Mouse (Mus musculus) heart, postnatal 36 days (tissue): ENCODE data around the gene Rtn4ip1. TPM values are rescaled to one million over a fixed set of nuclear protein-coding genes. Genes with fewer than 3 reads are reported as not detected.
"Not testable (repeated sequence)": the region's sequence is repeated elsewhere in the genome, so short reads cannot be mapped to it uniquely, and the experiment has no call there.

ENCODE experiments used
- DNase-seq, 2 experiments: peaks; one replicate each; pipeline ENCODE4 v3.0.0; 2021 to 2022
- intact Hi-C: fragments of 180-260 bp; cut with DNase I; formaldehyde crosslinking; loops from one replicate; pipeline ENCODE4 v1.15.1; 2025
- total RNA-seq, 2 experiments: library from RNA; stranded (reverse); gene quantifications; 2 replicates each; pipeline ENCODE4 v1.2.3; 2021

Rtn4ip1 gene
- total RNA-seq, 2 experiments from 2014 or later, result 58.5 to 65.3 TPM

DNA sequence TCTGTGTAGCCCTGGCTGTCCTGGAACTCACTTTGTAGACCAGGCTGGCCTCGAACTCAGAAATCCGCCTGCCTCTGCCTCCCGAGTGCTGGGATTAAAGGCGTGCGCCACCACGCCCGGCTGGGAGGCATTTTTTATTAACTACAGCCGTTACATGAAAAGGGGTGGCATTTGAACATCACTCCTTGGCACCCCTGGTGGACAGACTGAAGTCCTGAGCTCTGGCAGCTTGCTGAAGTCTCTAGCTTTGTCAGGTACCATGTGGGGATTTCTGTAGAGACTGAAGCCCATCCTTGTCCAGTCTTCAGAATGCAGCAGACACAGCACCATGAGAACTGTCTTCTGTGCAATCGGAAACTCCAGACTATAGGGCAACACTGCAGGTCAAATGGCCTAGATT, 24.2 kb downstream of the Rtn4ip1 start:
- intact Hi-C loops, result not testable (repeated sequence)

DNA sequence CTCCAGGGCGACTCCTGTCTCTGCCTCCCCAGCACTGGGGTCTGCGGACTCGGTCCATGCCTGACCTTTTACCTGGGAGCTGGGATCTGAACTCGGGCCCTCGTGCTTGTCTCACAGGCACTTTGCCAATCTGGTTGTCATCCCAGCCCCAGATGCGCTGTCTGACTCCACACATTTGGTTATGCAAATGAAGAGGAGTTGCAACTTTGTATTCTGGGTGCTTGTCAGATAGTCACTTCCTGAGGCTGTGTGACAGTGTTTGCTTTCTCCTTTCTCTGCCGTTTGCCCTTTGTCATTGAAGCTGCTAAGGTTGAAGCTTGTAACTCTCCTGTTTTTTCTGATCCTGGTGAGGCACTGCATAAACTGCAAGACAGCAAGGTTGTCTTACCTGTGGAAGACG, 26.1 kb downstream of the Rtn4ip1 start:
- intact Hi-C loops, result no loop called here
- DNase-seq, result no peak

More for the DNA sequence above, 24.2 kb downstream of the Rtn4ip1 start:
- not testable (repeated sequence) for DNase-seq

DNA sequence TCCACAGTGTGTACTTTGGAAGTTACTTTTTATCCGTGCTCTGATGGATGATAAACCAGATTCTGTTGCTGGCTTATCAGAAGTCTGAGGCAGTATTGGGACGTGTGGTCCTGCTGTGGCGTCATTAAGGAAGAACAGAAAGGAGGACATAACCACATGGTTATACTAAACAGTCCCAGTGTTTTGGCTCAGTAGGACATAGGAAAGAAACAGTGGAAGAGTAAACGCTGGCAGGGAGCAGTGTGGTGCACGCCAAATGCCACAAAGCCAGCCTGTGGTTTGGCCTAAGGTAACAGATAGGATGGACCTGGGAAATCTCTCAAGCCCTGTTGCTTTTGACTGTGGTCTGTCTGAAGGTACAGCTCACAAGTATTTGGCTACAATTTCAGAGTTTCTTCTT, 27.0 kb downstream of the Rtn4ip1 start:
- intact Hi-C loops, result no loop called here
- DNase-seq, result no peak

DNA sequence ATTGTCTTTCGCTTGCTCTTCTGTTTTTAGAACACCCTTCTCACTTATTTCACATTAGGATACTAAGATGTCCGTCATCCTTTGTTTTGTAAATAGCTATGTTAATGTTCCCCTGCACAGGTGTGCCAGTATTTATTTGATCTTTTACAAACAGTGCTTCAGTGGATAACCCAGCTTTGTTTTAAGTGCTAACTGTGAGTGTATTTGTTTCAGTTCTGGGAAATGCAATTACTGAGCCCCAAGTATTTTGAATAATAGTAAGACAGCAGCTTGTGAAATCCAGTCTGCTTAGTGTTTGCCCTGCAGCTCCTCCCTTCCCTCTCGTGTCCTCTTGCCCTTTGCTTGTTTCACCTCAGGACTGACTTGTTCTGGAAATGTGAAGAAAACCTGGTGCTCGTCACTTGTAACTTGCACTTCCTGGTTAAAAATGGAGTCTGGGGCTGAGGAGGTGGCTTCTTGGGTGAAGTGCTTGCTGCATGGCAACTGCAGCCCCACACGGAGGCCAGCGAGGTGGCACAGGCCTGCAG, 37.6 kb downstream of the Rtn4ip1 start:
- intact Hi-C loops, result no loop called here
- DNase-seq, result no peak

DNA sequence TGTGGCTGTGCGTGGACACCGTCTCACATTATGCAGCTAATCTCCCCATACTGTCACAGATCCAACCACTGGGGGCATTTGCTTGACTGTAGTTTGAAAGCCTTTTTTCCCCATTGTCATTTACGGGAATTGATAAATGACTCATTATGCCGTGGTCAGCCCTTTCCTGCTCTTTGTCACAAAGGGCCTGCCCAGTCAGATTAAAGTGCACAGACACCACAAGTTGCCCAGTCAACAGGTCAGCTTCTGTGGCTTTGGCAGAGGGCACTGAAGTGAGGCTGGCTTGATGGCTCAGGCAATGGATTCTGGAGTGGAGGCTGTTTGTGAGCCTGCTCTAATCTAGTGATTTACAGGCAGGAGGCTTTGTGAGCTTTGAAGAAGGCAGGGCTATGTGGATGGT, 42.1 kb downstream of the Rtn4ip1 start:
- intact Hi-C loops, result no loop called here
- no peak for DNase-seq

DNA sequence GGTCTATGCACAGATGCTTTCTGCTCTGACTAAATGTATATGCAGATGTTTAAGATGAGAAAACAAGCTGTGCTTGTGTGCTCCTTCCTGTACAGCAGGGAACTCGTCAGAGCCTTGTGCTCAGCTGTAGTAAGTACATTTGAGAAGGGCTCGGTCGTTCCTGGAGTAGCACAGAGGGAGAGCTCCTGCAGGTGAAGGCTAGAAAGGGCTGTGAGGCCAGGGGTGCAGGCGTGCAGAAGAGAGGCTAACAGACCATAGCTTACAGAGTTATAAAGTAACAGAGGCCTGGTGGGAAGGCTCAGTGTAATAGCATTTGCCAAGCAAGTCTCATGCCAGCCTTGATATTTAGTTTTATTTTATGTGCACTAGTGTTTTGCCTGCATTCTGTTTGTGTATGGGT, 43.8 kb downstream of the Rtn4ip1 start:
- no peak for DNase-seq
- intact Hi-C loops, result no loop called here

DNA sequence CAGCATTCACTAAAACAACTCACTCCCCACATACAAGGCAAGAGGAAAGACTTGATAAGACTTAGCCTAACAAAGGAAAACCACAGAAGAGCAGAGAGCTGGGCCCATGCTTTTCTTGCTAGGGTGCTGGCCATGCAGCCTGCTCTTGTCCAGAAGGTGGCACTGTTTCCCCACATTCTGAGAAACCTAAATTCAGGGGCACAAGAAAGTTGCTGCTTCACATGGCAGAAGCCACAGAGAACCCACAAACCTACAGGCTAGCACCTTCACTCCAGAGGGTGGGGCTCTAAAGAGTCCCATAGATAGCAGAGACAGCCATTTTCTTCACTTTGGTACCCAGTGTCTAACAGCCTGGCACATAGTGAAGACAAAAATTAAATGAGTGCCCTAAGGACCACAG, 52.3 kb downstream of the Rtn4ip1 start:
- intact Hi-C loops, result loop anchor here (1.0 to 5.0 kb wide), 6 partner anchors 49 to 1093 kb away; no protein-coding TSS in a partner anchor
- DNase-seq, result peak; percentile 49 to 61

DNA sequence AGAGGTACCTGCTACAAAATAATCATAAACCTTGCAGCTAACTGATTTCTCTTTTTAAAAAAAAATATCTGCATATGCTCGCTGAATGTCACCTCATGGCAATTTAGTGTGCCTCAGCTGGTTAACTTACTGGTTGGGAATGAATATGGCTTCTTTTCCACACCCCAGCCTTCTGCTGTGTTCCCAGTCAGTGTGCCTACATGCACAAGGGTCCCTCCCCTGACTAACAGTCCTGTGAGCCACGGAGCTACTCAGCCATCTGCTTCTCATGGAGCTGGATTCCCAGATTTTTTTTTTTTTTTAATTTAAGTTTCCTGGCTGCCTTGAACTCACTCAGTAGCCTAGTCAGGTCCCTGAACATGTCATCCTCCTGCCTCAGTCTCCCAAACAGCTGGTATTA, 63.3 kb downstream of the Rtn4ip1 start:
- intact Hi-C loops, result no loop called here
- no peak for DNase-seq

DNA sequence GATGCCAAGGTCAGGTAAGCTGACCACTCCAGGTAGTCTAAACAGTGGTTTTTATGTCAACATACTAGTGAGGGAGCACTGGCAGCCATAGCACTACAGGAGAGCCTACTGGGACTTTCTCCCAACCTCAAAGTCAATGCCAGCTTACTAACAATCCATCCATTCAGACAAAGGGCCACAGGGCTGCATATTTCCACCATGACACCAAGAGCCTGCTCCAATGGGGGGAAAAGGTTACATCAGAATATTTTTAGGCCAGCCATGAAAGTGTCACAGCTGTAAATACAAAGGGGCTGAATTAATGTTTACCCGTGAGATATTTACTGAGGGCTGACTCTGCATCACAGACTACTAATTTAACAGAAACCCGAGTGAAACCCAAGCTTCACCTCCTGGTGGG, 71.6 kb downstream of the Rtn4ip1 start:
- intact Hi-C loops, result no loop called here
- DNase-seq, result no peak

DNA sequence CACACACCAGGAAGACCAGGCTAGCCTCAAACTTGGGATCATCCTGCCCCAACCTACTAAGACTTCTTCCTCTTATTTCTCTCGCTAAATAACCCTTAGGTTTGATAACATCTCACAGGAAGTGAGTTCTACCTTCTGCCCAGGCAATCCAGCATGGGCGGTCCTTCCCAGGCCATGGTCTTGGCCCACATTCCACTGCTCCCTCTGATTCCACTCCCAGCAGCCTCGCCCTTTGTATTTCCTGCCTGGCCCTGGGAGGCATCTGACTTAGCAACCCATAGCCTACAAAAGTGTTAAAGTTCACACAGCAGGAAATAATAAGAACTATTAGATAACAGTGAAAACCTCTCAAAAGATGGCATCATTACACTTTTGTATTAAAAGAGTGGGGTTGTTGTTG, 75.7 kb downstream of the Rtn4ip1 start:
- DNase-seq, result peak; percentile 19 to 31
- intact Hi-C loops, result no loop called here

DNA sequence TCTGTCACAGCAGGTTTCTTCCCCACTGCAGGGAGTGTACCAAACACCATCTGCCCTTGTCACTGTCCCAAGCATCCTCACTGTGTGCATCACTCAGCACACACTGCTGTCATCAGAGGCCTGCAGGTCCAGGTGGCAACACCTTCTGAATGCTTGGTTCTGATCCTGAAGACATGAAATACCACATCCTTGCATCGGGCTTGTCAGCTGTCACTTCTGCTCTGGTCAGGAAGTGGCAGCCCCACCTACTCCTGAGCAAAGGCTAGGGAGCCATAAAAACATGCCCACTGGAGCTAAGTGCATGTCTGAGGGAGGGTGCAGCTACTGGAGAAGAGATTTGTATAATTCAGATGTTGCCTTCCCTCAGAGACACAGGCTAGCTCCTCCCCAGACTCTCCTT, 78.5 kb downstream of the Rtn4ip1 start:
- no peak for DNase-seq
- intact Hi-C loops, result no loop called here

DNA sequence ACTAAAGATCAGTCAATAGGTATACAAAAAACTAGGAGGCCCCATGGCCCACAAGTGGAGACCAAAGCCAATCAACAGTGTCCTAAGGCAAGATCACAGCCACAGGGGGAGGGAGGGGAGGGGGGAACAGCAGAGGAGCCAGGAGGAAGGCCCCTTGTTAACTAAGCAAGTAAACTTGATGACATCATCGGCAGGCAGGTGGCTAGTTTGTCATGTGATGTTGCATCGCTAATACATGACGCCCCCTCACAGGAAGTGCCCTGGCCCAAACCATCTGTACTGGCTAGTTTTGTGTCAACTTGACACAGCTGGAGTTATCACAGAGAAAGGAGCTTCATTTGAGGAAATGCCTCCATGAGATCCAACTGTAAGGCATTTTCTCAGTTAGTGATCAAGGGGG, 79.1 kb downstream of the Rtn4ip1 start:
- intact Hi-C loops, DNase-seq: not testable (repeated sequence)

DNA sequence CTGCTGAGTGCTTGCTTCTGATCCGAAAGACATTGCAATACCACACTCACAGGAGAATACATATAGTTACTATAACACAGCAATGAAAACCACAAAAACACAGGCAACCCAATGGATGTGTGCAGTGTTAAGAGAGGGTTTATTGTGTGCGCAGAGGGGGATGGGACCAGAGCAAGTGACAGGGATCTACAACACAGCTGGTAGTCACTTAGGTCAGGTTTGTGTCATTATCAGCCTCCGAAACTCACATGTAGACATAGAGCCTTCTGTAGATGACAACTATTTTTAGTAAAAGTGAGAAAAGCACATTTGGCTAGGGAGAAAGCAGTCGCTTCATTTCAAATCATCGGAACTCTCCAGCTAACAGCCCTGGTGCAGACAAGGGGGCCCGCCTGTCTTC, 80.9 kb downstream of the Rtn4ip1 start:
- DNase-seq, result no peak
- intact Hi-C loops, result no loop called here

DNA sequence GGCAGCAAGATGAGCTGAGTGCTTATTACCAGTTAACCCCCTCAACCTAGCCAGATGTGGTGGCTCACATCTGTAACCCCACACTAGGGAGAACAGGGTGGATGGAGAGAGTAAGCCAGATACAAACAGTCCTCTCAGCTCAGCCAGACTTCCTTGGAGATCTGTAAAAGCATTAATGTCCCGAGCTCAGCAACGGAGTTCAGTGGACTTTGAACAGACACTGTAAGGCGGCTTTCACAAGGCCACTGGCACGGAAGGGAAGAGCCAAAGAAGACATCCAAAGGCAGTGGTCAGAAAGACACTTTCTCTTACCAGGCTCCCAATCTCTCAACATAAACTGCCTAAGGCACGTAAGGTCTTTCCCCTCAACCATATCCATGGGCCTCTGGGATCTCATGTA, 81.6 kb downstream of the Rtn4ip1 start:
- no peak for DNase-seq
- intact Hi-C loops, result no loop called here

DNA sequence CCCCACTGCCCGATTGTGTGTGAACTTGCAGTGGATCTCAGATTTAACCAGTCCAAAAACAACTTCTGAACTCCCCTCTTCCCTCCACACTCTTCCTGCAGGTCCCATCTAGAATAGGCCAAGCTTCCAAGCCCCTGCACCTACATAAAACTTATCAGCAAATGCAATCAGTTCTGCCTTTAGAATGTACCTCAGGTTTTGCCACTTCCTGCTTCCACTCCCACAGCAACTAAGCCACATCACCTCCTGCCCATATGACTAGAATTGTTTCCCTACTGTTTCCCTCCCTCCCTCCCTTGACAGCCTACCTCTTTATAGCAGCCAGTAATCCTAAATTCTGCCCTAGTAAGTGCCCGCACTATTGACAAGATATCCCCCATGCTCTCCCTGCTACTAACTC, 82.3 kb downstream of the Rtn4ip1 start:
- intact Hi-C loops, result no loop called here
- DNase-seq, result no peak

DNA sequence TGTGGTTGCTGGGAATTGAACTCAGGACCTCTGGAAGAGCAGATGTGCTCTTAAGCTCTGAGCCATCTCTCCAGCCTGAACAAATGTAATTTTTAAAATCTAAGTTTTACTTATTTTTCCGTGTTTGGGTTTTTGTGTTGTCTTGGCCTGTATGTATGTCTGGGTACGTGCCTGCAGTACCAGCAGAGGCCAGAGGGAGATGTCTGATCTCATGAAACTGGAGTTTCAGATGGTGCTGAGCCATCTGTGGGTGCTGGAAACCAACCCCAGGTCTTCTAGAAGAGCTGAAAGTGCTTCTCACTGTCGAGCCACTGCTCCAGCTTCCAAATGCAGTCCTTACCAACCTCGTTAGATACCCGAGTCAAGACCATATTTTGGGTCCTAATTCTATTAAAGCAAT, 89.7 kb downstream of the Rtn4ip1 start:
- DNase-seq, result no peak
- intact Hi-C loops, result no loop called here

DNA sequence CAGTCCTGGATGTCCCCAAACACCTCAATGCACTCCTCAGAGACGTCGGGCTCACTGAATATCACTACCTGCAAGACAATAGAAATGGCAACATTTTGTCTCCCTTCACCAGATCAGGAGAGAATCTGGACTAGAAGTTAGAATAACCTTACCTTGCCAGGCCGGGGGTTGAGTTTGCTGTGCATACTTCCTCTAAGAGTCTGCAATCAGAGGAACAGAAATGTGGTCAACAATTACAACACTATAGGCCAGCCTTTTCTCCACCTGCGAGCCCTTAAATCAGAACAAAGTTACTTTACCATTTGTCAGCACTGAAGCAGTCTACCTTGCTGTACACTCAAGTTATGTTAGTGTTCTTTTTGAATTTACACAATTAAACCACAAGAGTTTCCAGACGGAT, 90.9 kb downstream of the Rtn4ip1 start:
- intact Hi-C loops, result no loop called here
- DNase-seq, result no peak

DNA sequence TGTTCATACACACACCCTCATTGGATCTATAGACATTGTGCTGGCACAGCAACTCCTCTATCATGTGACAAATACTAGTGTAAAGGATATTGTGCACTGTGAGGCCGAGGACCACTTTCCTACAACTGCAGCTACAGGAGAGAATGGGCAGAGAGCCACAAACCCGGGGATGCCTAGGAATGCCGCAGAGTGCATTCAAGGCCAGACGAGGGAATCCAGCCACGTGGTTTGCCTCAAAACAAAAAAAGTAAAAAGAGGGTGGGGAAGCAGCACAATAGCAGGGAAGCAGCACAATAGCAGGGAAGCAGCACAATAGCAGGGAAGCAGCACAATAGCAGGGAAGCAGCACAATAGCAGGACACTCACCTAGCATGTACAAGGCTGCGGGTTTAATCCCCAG, 91.6 kb downstream of the Rtn4ip1 start:
- intact Hi-C loops, result no loop called here
- no peak for DNase-seq

DNA sequence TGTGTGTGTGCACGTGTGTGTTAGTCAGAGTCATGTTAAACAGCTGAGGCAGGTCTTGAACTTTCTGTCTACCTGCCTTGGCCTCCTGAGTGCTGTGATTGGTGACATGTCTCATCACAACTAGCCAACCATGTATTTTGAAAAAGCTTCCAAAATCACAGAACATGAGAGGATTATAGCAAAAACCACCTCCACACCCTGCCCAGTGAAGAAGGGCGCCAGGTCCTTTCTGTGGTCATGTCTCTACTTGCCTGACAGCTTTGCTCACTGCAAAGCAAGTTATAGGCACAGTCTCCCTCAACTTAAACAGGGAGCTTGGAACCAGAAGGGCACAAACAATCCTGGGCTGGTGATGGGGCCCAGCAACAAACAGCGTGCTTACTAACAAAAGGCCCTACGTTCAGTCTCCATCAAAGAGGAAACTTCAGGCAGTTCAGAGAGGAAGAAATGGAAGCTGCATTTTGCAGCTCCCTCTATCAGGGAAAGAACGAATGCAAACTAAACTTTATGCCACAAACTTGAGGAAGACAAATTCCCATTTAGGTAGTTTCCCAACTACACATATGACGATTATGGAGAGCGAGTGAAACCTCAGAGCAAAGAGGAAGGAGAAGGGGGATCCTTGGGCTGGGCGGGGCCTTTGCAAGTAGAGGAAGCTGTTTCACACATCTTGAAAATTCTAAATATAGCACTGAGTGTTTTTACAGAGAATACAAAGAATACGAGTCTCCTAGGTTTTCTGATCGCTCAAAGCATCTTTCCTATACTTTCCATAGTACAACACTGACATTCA, 94.4 kb downstream of the Rtn4ip1 start:
- peak in 1 of 2 experiments; percentile 11 for DNase-seq
- intact Hi-C loops, result no loop called here

DNA sequence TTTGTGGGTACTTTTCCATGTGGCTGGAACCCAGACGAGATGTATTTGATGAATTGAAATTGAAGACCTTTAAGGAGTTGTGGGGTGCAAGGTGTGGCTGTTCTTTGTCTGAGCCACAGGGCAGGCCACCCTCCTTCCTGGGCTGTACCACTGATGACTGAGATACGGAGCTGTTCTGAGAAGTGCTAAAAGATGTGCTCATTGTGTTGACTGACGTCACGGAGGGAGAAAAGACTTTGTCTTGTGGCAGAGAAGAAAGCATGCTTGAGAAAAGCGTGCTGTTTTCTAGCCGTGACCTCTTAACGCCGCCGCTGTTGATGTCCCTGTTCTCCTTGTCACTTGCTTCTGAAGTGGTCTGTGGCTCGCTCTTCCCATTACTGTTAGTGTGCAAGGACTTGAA, 95.7 kb downstream of the Rtn4ip1 start:
- intact Hi-C loops, result no loop called here
- DNase-seq, result no peak

DNA sequence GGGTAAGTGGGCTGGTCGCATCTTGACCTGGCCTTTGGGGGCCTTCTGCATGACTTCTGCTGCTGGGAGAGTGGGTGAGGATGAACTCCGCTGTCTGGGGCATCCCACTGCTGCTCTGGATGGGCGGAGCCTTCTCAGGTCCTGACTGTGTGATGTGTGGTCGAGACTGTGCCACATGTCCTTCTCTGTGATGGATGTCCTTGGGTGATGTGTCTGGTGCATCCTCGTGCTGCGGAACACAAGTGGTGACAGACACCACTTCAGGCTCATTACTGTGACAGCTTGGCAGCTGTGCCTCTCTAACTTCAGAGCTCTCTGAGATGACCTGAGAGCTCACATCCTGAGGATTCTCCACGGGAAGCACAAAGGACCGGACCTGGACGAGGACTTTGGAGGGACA, 96.4 kb downstream of the Rtn4ip1 start:
- intact Hi-C loops, result no loop called here

DNA sequence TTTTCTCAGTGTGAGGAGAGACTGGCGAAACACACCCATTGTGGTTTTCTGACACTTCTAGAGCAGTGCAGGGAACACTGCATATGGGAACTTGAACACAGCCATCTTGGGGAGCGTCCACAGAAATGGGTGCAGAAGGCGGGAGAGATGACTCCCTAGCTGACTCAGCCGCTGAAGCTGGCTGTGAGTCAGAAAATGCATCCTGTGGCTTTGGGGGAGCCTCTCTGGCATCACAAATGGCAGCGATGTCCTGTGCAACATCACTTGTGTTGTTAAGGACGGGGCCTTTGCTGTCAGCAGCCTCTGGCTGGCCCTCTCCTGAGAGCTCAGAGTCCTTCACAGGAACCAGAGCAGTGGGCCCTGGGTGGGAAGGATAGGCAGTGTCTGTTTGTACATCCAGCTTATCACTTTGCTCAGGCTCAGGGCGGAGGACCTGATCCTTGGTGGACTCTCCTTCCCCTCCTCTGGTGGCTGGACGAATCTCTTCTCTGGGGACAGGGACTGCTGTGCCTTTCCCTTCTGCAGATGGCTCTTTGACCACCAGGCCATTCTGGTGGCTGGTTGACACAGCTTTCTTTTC, 97.0 kb downstream of the Rtn4ip1 start:
- DNase-seq, result no peak
- intact Hi-C loops, result no loop called here

More for the DNA sequence above, 96.4 kb downstream of the Rtn4ip1 start:
- no peak for DNase-seq
